Mouse (Mus musculus) left cerebral cortex, adult 11 months (tissue): ENCODE measurements around the gene Tmem178.
"Not testable (repeated sequence)": the region's sequence is repeated elsewhere in the genome, so short reads cannot be mapped to it uniquely, and the experiment has no call there.

Source experiments
- DNase-seq: peaks from one replicate; pipeline ENCODE4 v3.0.0; 2022; ENCODE audit warnings: low spot score

Gene Tmem178

DNA sequence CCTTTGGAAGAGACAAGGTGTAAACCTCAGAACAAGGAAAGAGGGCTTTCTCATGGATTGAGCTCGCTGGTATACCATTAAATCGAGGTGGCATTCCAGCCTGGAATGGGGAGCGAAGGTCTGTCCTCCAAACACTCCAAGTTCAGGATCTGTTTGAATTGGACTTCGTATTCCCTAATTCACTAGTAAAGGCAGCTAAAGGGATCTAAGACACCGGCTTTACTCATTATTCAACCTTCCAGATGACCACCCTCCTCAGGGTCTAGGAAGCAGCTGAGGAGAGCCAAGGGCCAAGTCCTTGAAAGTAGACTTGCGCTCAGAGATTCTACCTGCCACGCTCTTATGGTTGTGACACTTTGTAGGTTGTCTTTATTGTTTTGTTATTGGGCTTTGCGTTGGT, 1.1 kb downstream of the Tmem178 start:
- DNase-seq = not testable (repeated sequence)

DNA sequence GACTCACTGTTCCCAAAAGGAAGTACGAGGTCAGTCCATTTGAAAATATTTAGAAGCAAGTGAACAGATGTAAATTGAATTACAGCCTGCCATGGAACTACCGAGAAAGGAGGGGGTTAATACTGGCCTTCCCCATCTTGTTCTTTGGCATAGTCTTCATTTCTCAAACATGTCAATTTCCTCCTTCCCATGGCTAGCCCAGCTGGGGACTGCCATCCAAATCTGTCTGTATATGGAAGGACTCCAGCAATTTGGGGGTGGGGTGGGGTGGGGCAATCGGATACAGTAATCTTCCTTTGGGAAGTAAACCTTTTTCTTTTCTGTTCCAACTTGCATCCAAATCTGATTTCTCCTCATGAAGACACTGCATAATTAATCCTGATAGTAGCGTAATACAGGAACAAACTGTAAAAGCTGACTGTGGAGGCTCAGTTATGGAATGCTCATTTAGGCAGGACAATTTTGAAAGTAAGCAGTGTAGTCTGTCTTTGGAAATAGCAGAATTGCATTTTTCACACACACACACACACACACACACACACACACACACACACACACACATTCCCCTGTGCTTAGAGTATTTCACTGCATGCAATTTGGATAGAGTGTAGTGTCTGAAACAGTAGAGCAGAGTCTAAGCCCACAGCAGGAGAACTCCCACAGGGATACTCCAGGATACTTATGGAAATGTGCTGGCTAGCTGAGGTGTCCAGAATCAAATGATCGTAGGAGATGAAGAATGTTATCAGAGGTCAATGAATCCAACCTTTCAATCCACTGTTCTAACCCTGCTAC, 1.9 kb downstream of the Tmem178 start:
- no peak for DNase-seq

DNA sequence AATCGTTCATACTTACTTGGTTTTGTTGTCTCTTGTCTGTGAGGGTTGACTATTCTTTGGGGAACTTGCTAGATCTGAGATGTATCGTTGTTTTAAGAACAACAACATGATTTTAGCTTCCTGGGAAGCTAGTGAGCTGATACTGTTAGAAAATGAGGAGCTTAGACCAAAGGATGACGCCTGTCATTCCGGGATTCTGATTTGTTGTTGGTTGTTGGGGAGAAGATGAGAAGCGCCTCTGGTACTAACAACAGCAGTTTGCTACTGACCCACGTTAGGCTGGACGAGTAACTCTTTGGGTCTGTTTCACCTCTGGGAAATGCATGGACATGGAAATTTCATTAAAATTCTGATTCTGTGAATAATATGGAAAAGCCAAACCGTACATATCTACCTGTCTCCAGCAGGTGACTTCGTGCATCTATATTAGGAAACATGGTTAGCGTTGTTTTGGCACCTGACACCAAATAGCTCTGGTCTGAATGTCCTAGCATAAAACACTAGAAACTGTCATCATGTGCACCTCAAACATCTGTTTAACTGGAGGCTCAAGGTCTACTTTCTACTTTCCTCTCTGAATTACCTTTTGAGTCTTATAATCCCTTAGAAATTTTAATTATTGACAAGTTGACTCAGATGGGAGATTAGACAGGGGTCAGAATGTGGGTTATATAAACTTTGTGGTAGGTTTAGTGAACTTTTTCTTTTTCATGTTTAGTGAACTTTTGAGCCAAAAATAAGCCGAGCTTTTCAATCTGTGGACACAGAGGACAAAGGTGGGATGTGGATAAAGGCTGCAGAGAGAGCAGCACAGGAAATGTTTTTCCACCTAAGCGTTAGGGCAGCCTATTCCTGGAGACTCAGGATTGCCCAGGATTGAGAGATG, 2.9 kb downstream of the Tmem178 start:
- no peak for DNase-seq

DNA sequence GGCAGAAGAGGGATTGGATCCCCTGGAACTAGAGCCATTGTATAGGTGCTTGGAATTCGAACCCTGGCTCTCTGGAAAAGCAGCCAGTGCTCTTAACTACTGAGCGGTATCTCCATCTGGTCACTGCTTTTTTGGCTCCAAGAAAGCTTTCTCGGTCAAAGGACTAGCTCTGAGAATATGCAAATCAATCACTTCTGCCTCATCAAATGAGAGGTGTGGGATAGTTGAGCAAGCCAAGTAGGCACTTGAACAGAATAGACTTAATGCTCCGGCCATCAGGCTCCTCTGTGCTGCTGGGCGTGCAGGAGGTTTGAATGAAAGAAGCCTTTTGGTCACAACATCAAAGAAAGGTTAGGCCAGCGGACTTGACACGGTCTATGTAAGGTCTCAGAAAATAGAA, 5.0 kb downstream of the Tmem178 start:
- no peak for DNase-seq

DNA sequence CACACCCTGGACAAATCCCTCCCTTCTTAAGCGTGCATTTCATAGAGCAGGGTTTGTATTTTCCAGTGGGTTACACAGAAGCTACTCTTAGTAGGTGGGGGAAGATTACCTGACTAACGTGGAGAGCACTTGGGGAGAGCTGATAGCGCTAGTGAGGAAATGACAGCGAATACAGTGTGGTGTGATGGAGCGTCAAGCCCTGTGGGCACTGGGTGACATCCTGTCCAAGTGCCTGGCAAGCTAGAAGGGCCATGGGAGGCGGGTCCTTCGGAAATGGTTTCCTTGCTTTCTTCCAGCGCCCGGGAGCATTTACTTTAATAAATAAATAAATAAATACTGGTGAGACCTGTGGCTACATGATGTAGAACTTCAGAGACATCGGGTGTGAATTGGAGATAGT, 5.5 kb downstream of the Tmem178 start:
- no peak for DNase-seq

DNA sequence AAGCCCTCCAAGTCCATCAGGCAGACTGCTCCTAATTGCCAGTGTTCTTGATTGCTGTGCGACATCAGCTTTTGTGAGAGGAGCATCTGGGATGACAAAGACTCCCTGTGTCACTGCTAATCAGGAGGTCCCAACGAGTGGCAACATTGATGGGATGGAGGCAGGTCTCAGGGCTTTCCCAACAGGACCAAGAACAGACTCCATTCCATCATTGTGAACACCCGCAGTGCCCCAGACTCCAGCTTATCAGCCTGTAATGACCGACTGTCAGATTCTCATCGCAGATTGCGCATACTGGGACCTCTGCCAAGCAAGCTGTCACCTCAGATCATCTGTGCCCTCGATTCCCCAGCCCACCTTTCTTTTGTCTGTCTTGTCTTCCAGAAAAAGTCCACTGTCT, 7.9 kb downstream of the Tmem178 start:
- no peak for DNase-seq

- no peak for DNase-seq
These were observed 11.0 kb downstream of the Tmem178 start for GRCm38 (mm10) chr17:80955415-80955814.

DNA sequence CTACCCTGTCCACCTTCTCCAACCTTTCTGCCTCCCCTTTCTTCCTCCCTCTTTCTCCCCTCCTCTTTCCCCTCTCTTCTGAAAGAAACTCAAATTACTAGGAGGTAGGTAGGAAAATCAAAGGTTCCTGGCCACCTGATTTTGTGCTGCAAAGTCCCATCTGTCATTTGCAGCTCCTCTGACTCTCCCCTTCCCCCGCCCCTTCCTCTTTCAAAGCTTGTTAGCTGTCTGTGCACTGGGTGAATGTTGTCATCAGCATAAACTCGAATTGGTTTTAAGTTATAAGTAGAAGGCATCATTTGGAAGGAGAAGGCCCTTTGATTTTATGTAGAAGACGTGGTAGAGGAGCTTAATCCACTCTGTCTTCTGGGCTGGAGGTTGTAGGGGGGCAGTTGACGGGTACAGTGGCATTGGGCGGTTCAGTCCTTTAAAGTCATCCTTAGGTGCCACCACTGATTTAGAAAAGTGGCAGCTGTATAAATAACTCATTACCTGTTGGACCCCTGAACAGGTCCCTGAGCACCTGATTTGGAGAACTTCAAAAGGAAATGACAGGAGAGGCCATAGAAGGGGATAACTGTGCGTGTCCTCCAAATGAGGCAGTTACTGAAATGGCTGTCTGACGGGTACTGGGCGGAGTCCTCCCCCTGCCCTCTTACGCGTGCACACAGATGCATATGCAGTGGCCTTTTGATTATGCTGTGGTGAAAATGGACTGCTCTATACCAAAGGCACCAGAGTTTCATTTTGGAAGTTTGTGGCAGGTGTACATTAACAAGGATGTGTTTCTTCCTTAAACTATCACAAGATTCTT, 11.8 kb downstream of the Tmem178 start:
- no peak for DNase-seq

- no peak for DNase-seq
These were observed 13.9 kb downstream of the Tmem178 start for GRCm38 (mm10) chr17:80958332-80958731.

DNA sequence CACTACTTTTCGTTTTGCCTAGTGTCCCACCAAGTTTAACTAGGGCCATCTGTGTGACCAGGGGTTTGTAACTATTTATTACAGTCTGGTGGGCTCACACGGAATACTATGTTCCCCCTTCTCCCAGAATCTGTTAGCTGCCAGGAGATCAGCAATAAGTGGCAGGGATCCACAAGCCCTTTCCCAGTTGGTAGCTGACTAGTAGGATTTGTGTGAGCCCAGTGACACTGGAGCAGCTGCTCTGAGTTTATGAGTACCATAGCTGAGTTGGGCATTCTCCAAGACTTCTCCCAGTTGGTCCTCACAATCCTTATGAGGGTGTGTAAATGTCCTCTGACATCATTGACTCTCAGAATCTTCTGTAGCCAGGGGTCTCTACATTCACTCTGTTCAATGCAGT, 15.4 kb downstream of the Tmem178 start:
- DNase-seq = no peak

GRCm38 (mm10) chr17:80967475-80967874, 23.0 kb downstream of the Tmem178 start:
- no peak for DNase-seq

DNA sequence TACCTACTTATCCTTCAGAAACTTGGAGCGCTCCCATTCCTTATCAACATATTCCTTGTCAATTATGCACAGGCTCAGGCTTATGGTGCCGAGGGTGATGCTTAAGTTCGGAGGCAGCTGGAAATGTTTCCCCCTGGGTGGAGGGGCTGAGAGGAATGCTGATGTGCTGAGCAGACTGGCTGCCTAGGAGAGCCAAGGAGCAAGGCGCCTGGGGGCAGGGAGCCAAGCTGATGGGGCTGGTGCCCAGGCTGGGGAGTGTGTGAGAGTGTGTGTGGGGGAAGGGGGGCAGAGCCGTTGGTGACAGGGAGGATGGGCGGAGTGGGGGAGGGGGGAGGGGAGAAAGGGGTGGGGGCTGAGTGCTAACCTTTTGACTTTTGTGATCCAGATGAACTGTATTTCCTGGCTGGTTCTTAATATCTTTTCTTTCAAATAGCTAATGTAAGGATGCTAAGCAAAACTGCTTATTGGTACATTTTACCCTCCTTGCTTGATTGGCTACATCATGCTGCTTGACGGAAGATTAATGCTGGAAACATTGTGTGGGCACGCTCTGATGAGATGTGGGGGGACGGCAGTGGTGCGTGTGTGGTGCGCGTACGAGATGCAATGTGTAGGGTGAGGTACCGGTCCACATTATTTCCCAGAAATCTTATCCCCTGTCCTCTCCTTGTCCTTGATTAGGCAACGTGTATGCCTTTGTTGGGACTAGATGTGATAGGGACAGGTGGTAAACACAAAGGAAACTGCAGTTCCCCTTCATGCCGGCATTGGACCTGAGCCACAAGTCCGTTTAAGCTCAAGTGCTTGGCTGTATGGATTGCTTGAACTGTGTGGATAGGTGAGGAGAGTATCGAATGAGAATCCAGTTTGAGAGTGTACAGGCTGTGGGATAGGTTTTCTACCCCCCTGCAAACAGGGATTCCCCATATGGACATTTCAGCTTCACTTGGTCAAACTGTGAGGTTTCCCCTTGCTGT, 25.5 kb downstream of the Tmem178 start:
- peak; percentile 29 for DNase-seq

- no peak for DNase-seq
These were observed 26.3 kb downstream of the Tmem178 start for GRCm38 (mm10) chr17:80970716-80971115.

GRCm38 (mm10) chr17:80972891-80973290, 28.5 kb downstream of the Tmem178 start:
- DNase-seq = no peak

DNA sequence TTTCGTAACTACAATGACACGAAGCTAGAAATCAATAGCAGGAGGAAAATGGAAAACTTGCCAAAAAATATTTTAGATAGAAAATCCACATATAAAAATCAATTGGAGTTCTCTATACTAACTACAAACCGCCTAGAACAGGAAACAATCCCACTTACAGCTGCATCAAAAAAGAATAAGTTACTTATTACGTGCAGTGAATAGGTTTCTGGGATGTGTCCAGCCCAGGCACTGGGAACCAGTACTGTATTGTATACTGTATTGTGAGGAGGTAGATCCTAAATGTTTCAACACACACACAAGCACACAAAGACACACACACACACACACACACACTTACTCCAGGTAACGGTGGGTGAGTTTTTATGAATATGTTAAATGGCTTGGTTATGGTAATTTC, 32.8 kb downstream of the Tmem178 start:
- DNase-seq = no peak

- DNase-seq = no peak
These were observed 35.7 kb downstream of the Tmem178 start for GRCm38 (mm10) chr17:80980096-80980495.

- no peak for DNase-seq
These were observed 37.4 kb downstream of the Tmem178 start for GRCm38 (mm10) chr17:80981721-80982411.

GRCm38 (mm10) chr17:80982412-80982787, 38.0 kb downstream of the Tmem178 start:
- DNase-seq = peak; percentile 89

DNA sequence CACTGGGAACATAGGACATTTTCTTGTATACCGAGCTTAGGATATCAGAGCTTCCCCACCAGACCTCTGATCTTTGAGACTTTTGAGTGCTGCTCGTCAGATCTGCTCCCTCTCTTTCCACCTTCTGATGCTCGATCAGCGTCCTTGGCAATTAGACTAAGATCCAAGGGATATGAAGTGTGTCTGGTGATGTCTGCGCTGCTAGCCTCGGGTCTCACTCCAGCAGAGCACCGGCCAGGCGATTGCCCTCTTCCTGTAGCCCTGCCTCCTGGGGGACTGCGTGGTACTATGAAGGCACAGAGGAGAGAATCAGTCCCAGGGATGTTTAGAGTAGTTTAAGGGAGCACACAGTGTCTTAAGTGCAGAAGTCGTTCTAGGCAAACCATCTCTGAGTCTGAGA, 38.5 kb downstream of the Tmem178 start:
- no peak for DNase-seq

GRCm38 (mm10) chr17:80991535-80992127, 47.2 kb downstream of the Tmem178 start:
- no peak for DNase-seq
